Mouse (Mus musculus) limb, embryonic 11.5 days (tissue): ENCODE data around the gene Clcn6. TPM values are rescaled to one million over a fixed set of nuclear protein-coding genes. Genes with fewer than 3 reads are reported as not detected.

Experiments used
- ATAC-seq: fragments of 200-750 bp; cut with Nextera tagmentation; 2 replicates; pipeline ENCODE4 v1.8.0; 2017; ENCODE audit warnings: low read depth; ENCODE audit not compliant: insufficient number of reproducible peaks, low FRiP score, low TSS enrichment
- DNase-seq: peaks from one replicate; pipeline ENCODE4 v3.0.0-alpha.2; 2015; ENCODE audit warnings: low spot score
- H3K27ac ChIP-seq: fragments of 300-500 bp; sonication (generic); replicated peaks from 2 replicates; pipeline ENCODE4 v1.5.1; 2014; ENCODE audit warnings: low read depth, mild to moderate bottlenecking, low read length
- H3K27me3 ChIP-seq: fragments of 300-500 bp; sonication (generic); 2 replicates; pipeline ENCODE4 v1.6.1; 2014; ENCODE audit warnings: mild to moderate bottlenecking, low read length, mixed read lengths; ENCODE audit not compliant: control insufficient read depth, insufficient read depth
- H3K36me3 ChIP-seq: fragments of 300-500 bp; sonication (generic); 2 replicates; pipeline ENCODE4 v1.6.1; 2014; ENCODE audit warnings: mild to moderate bottlenecking, low read length, moderate library complexity, mixed read lengths; ENCODE audit not compliant: control insufficient read depth, insufficient read depth
- H3K4me1 ChIP-seq: fragments of 300-500 bp; sonication (generic); 2 replicates; pipeline ENCODE4 v1.6.1; 2014; ENCODE audit warnings: low read length, mixed read lengths; ENCODE audit not compliant: control insufficient read depth, insufficient read depth
- H3K4me2 ChIP-seq: fragments of 300-500 bp; sonication (generic); 2 replicates; pipeline ENCODE4 v1.6.1; 2014; ENCODE audit warnings: low read depth, mild to moderate bottlenecking, moderate library complexity; ENCODE audit not compliant: severe bottlenecking
- H3K4me3 ChIP-seq: fragments of 300-500 bp; sonication (generic); 2 replicates; pipeline ENCODE4 v1.5.1; 2014; ENCODE audit warnings: low read depth, low read length
- H3K9ac ChIP-seq: fragments of 300-500 bp; sonication (generic); 2 replicates; pipeline ENCODE4 v1.6.1; 2014; ENCODE audit warnings: mild to moderate bottlenecking, low read length
- H3K9me3 ChIP-seq: fragments of 300-500 bp; sonication (generic); 2 replicates; pipeline ENCODE4 v1.6.1; 2016; ENCODE audit warnings: low read length; ENCODE audit not compliant: control insufficient read depth
- WGBS: fragments of 180-500 bp; shearing (Covaris S2); extraction: QIAGEN DNeasy Blood & Tissue Kit; methylation state at CpG from one replicate; pipeline ENCODE4 v1.1.7; 2014; 5-methylcytosine and 5-hydroxymethylcytosine counted together
- polyA plus RNA-seq: library from polyadenylated mRNA; unstranded; fragments of >200 nt; fragmentation: Nextera tagmentation; extraction: Ambion mirVana; gene quantifications from 2 replicates; pipeline ENCODE4 v1.2.1, GENCODE M21; 2014

Clcn6 gene
- polyA plus RNA-seq = 6.1 and 7.5 TPM in 2 replicates

DNA sequence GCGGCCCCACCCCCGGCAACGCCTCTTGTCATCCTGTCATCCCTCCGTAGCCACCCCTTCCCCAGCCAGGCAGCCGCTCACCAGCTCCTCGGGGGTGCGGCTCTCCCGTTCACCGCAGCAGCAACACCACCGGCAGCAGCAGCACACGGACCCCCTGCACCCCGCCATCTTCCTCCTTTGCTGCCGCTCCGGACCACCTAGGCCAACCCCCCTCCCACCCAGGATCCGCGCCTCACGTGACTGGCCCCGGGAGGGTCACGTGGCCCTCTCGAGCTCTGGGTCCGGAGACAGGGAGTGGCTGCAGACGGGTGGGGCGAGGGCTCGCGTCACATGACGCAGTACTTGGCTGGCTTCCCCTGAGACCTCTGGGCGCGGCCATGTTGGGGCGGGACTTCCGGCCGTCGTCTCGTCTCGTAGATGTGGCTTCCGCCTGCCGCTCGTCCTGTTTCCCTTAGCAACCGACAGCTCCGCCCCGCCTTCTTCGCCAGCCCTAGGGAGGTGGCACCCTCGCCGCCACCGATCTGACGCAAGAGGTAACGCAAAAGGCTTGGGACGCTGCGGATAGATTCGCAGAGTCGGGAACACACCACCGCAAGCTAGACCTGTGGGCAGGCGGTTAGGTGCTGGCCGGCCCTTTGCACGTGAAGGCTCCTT lies at the start of gene Clcn6, which contains the start of gene Mthfr:
Gene Clcn6 (minus strand): TSS at position 222 of the 654 bp plus-strand sequence.
Gene Mthfr (plus strand): TSS at position 478 of the 654 bp plus-strand sequence.
- H3K4me1 ChIP-seq = peaks cover 23% of the 10 kb centered on the region
- H3K27me3 ChIP-seq = no peaks in the 10 kb centered on the region
- peak within 1 kb of the TSS; percentile 68 for H3K9ac ChIP-seq
- peak within 1 kb of the TSS; percentile 75 for H3K4me2 ChIP-seq
- ATAC-seq (peak; percentile 96), DNase-seq (peak; percentile 99)
- H3K27ac ChIP-seq = peak within 1 kb of the TSS; percentile 36
- peak within 1 kb of the TSS; percentile 86 for H3K4me3 ChIP-seq
- no peaks in the 10 kb centered on the region for H3K9me3 ChIP-seq
- WGBS = under 1% methylated on average over 54 of the region's 54 CpGs
- no peaks in the 10 kb centered on the region for H3K36me3 ChIP-seq

DNA sequence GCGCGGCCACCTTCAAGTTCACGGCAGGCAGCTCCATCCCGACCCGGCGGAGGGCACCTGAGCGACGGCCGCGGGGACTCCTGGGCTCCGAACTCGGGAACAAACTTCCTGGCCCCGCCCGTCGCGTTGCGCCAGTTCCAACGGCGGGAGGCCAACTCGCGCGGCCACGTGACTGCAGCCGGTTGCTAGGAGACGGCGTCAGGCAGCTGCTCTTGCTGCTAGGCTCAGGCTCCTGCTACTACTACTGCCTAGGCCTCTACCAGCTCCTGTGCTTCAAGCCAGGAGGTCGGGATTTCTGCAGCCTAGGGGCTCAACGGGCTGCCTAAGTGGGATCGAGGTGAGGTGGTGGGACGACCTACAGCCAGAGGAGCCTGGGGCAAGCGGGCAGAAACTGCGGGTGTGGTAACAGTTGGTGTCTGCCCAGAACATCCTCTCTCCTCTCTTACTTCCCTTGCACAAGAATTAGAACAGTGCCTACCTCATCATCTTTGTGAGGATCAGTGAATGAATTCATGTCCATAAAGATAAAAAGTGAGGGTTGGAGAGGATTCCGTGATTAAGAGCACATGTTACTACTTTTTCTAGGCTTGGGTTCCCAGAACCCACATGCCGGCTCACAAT lies 49.4 kb upstream of the Clcn6 start, which contains the start of gene Agtrap:
Gene Agtrap (minus strand): TSS at position 125 of the 621 bp plus-strand sequence.
- WGBS = 6% methylated on average over 34 of the region's 34 CpGs
- peak within 1 kb of the TSS; percentile 85 for H3K4me2 ChIP-seq
- ATAC-seq = peak; percentile 83
- no peaks in the 10 kb centered on the region for H3K9me3 ChIP-seq
- DNase-seq = peak; percentile 94
- peaks cover 17% of the 10 kb centered on the region for H3K4me1 ChIP-seq
- H3K4me3 ChIP-seq = peak within 1 kb of the TSS; percentile 84
- no peaks in the 10 kb centered on the region for H3K27me3 ChIP-seq
- no peaks in the 10 kb centered on the region for H3K36me3 ChIP-seq
- peak within 1 kb of the TSS; percentile 79 for H3K9ac ChIP-seq
- H3K27ac ChIP-seq = 0 out of 2 replicates have a peak within 1 kb of the TSS, but pooled peaks have one; percentile 1

DNA sequence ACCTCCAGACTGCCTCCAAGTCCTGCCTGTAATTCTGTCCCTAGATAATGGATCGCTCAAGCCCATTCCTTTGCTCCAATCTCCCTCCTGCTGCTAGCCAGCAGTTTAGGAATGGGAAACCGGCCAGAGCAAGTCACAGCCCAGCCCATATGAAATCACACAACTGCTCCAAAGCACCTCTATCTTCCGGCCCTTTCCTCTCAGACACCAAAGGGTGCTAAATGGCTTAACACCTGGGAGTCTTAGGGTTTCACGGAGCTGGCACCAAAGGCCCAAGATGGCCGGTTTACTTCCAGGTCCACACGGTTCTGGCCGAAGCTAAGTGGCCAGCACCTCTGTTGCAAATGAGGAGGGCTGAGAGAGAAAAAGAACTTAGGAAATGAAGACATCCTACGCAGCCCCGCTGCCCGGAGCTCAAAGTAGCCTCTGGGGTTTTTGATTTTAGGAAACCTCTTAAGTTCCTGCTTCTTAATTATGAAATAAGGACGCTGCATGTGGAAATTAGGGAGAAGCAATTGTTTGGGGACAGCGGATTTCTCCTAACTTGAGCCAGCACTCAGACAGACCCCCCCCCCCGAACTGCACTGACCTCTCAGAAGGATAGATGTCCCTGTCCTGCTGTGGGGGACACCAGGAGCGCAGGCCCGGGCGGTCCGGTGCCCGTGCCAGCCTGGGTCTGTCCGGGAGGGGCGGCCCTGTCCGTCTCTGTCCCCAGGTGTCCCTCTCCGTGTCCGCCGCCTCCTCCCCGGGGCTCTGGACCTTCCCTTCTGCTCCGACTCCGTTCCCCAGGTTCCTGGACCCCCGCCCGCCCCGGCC lies 48.7 kb upstream of the Clcn6 start:
- Histone ChIP-seq H3K4me1 (peaks cover 17% of the 10 kb centered on the region), H3K36me3 (no peaks in the 10 kb centered on the region), H3K27ac (no peak overlapping the region), H3K27me3 (no peaks in the 10 kb centered on the region), H3K9ac (peak overlapping the region; percentile 79), H3K4me2 (peak overlapping the region; percentile 85), H3K9me3 (no peaks in the 10 kb centered on the region), H3K4me3 (peak overlapping the region; percentile 84)
- ATAC-seq (peak; percentile 37), DNase-seq (peak; percentile 36)
- 3% methylated on average over 27 of the region's 30 CpGs for WGBS

DNA sequence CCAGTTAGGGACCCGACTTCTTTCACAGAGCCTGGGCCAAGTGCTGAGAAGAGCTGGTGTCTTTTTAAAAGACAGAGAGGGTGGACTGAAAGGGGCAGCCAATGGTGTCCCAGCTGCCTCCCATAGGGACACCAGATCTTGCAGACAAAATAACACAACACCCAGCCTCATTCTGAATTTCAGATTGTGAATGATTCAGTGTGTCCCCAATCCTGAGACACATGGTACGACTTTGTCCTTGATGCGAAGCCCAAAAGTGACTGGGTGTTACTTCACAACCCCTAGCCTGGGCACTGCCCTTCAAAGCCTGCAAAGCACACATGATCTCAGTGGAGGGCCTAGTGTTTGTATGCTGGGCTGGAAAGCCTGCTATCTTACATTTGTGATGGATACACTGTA lies 47.3 kb upstream of the Clcn6 start:
- Histone ChIP-seq H3K9ac (no peak overlapping the region), H3K4me3 (no peak overlapping the region), H3K27ac (no peak overlapping the region), H3K36me3 (no peaks in the 10 kb centered on the region; the same call in 1 of the 2 replicates), H3K27me3 (no peaks in the 10 kb centered on the region), H3K9me3 (no peaks in the 10 kb centered on the region), H3K4me2 (no peak overlapping the region), H3K4me1 (peaks cover 17% of the 10 kb centered on the region)
- ATAC-seq = no peak
- WGBS = 77% methylated on average over 3 of the region's 3 CpGs
- no peak for DNase-seq

DNA sequence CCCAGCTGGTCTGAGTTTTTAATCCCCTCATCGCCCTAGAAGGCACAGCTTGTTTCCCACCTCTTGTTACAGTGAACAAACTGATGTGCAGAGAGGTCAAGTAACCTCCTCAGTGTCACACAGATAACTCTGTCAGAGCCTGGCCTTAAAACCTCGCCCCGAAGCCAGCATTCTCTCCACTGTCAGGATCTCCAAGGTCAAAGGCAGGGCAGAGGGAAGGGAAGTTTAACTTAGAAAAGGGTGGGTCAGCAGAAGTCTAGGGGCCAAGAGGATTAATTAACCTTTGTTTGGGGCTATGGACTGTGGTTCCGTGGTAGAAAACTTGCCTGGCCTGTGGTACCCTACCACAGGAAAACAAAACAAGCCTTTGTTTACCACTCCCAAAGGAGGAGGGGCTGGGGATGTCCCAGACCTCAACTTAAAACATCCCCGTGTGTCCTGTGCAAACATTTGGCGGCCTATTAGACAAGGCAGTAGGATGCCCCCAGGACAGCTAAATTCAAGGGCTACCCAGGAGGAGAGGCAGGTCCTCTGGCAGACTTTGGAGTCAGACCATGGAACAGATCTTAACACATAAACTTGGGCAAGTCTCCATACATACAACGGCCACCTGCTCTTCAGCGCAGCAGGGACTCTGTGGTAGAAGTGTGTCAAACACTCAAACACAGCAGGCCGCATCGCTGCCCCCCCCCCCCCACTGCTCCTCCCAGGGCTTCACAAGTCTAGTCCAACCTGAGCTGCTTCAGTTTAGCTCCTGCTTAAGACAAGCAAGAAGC lies 46.7 kb upstream of the Clcn6 start:
- Histone ChIP-seq H3K36me3 (no peaks in the 10 kb centered on the region; the same call in 1 of the 2 replicates), H3K4me3 (no peak overlapping the region), H3K27me3 (no peaks in the 10 kb centered on the region), H3K4me1 (peaks cover 17% of the 10 kb centered on the region), H3K27ac (no peak overlapping the region), H3K9ac (no peak overlapping the region), H3K9me3 (no peaks in the 10 kb centered on the region), H3K4me2 (no peak overlapping the region)
- WGBS = 55% methylated on average over 10 of the region's 10 CpGs
- ATAC-seq = no peak
- no peak for DNase-seq

DNA sequence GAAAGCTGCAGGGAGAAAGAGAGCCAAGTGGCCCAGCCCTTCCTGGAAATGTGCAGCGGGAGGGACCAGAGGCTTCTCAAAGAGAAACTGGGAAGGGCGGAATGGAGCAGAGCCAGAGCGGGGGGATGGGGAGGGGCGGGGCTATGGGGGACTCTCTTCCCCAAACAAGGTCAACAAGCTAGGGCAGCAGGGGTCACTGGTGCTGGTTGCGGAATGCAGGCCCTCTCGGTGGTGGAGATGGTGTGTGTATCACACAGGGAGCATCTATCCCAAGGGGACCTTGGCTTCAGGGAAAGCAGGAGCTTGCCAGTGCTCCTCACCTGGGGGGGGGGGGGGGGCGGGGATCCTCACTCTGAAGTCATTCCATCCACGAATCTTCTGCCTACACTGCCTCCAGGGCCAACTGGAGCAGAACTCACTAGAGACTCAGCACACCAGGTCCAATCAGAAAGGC lies 45.7 kb upstream of the Clcn6 start:
- H3K27me3 ChIP-seq = no peaks in the 10 kb centered on the region
- no peak overlapping the region for H3K27ac ChIP-seq
- DNase-seq (no peak), ATAC-seq (no peak)
- peaks cover 17% of the 10 kb centered on the region for H3K4me1 ChIP-seq
- H3K9ac ChIP-seq = no peak overlapping the region
- WGBS = 9% methylated on average over 7 of the region's 8 CpGs
- H3K4me3 ChIP-seq = no peak overlapping the region
- no peaks in the 10 kb centered on the region for H3K9me3 ChIP-seq
- no peak overlapping the region for H3K4me2 ChIP-seq
- H3K36me3 ChIP-seq = no peaks in the 10 kb centered on the region; the same call in 1 of the 2 replicates

DNA sequence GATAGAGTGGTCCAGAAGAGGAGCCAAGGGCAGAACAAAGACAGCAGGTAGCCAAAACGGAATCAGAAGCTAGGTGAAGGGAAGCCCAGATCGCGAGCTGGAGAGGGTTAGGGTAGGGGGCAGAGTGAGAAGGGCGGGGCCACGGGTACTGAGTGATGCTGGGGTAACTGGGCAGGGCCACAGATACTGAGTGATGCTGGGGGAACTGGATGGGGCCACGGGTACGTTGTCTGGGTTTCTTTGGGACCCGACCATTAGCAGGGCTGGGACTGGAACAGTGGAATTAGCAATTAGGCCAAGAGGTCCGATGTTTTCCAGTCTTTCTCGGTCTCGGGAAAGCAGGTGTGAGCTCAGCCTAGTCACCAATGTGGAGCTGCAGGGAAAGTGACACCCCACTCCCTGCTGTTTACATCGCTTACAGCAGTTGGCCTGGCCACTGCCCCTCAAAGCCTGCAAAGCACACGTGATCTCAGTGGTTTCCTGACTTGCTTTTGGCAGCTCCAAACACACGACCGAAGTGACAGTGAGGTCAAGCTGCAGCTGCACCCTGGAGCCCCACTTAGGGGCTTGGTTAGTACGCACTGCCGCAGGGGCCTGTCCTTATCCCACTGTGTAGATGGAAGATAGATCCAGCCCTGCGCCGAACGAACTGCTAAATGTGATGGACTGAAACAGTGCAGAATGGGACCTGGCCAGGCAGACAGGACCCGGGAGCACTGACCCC lies 44.7 kb upstream of the Clcn6 start:
- WGBS = 55% methylated on average over 21 of the region's 21 CpGs
- no peaks in the 10 kb centered on the region; the same call in 1 of the 2 replicates for H3K36me3 ChIP-seq
- no peak overlapping the region for H3K27ac ChIP-seq
- DNase-seq (no peak), ATAC-seq (peak; percentile 13; the same call in 1 of the 2 replicates)
- peaks cover 17% of the 10 kb centered on the region for H3K4me1 ChIP-seq
- no peaks in the 10 kb centered on the region for H3K27me3 ChIP-seq
- no peak overlapping the region for H3K9ac ChIP-seq
- H3K4me2 ChIP-seq = no peak overlapping the region
- no peaks in the 10 kb centered on the region for H3K9me3 ChIP-seq
- H3K4me3 ChIP-seq = no peak overlapping the region
